Mouse (Mus musculus): Measurements from ENCODE around the gene B3galnt2. TPM values are rescaled to one million over a fixed set of nuclear protein-coding genes. Genes with fewer than 3 reads are reported as not detected.
"Not testable (repeated sequence)": the region's sequence is repeated elsewhere in the genome, so short reads cannot be mapped to it uniquely, and the experiment has no call there.

Gene B3galnt2
- polyA plus RNA-seq, 1 experiment from 2014 or later, result 23.4 TPM

- Histone ChIP-seq H3K4me1 (replicated peaks; ENCODE audit: control insufficient read depth, insufficient read depth, low read length) (no peaks in the 10 kb centered on the region), H3K27me3 (replicated peaks; ENCODE audit: control insufficient read depth, insufficient read depth, low read length) (no peaks in the 10 kb centered on the region), H3K4me3 (replicated peaks; ENCODE audit: low read length) (no peak overlapping the region), H3K27ac (ENCODE audit: low read length) (no peak overlapping the region), H3K9me3 (ENCODE audit: control insufficient read depth, low read length) (no peaks in the 10 kb centered on the region), H3K4me2 (ENCODE audit: low read length) (no peak overlapping the region), H3K9ac (replicated peaks; ENCODE audit: low read depth, low read length) (no peak overlapping the region), H3K36me3 (ENCODE audit: control insufficient read depth, insufficient read depth) (peaks cover 5% of the 10 kb centered on the region; the same call in 1 of the 2 replicates)
- WGBS, result 76% methylated on average over 19 of the region's 19 CpGs
- ATAC-seq, result 0 out of 2 replicates have a peak, but pooled peaks have one; percentile 18
Measured at GRCm38 (mm10) chr13:13965388-13965964, 11.2 kb downstream of the B3galnt2 start.

- 92% methylated on average over 4 of the region's 4 CpGs for WGBS
- H3K9me3 ChIP-seq (ENCODE audit: control insufficient read depth, low read length), result no peaks in the 10 kb centered on the region
- H3K4me3 ChIP-seq (replicated peaks; ENCODE audit: low read length), result no peak overlapping the region
- ATAC-seq, result no peak
- H3K4me2 ChIP-seq (ENCODE audit: low read length), result no peak overlapping the region
- no peaks in the 10 kb centered on the region for H3K4me1 ChIP-seq (replicated peaks; ENCODE audit: control insufficient read depth, insufficient read depth, low read length)
- H3K27me3 ChIP-seq (replicated peaks; ENCODE audit: control insufficient read depth, insufficient read depth, low read length), result no peaks in the 10 kb centered on the region
- peaks cover 5% of the 10 kb centered on the region; the same call in 1 of the 2 replicates for H3K36me3 ChIP-seq (ENCODE audit: control insufficient read depth, insufficient read depth)
- H3K9ac ChIP-seq (replicated peaks; ENCODE audit: low read depth, low read length), result no peak overlapping the region
- H3K27ac ChIP-seq (ENCODE audit: low read length), result no peak overlapping the region
Measured at GRCm38 (mm10) chr13:13966172-13966571, 11.9 kb downstream of the B3galnt2 start.

- no peaks in the 10 kb centered on the region for H3K4me1 ChIP-seq (replicated peaks; ENCODE audit: control insufficient read depth, insufficient read depth, low read length)
- H3K9me3 ChIP-seq (ENCODE audit: control insufficient read depth, low read length), result no peaks in the 10 kb centered on the region
- peaks cover 5% of the 10 kb centered on the region; the same call in 1 of the 2 replicates for H3K36me3 ChIP-seq (ENCODE audit: control insufficient read depth, insufficient read depth)
- no peak overlapping the region for H3K9ac ChIP-seq (replicated peaks; ENCODE audit: low read depth, low read length)
- no peak for ATAC-seq
- H3K27me3 ChIP-seq (replicated peaks; ENCODE audit: control insufficient read depth, insufficient read depth, low read length), result no peaks in the 10 kb centered on the region
- no peak overlapping the region for H3K27ac ChIP-seq (ENCODE audit: low read length)
- H3K4me3 ChIP-seq (replicated peaks; ENCODE audit: low read length), result no peak overlapping the region
- no peak overlapping the region for H3K4me2 ChIP-seq (ENCODE audit: low read length)
- 93% methylated on average over 4 of the region's 4 CpGs for WGBS
Measured at GRCm38 (mm10) chr13:13968629-13969111, 14.4 kb downstream of the B3galnt2 start.

- Histone ChIP-seq H3K9ac (replicated peaks; ENCODE audit: low read depth, low read length) (no peak overlapping the region), H3K4me3 (replicated peaks; ENCODE audit: low read length) (no peak overlapping the region), H3K4me1 (replicated peaks; ENCODE audit: control insufficient read depth, insufficient read depth, low read length) (no peaks in the 10 kb centered on the region), H3K27me3 (replicated peaks; ENCODE audit: control insufficient read depth, insufficient read depth, low read length) (no peaks in the 10 kb centered on the region), H3K4me2 (ENCODE audit: low read length) (no peak overlapping the region), H3K36me3 (ENCODE audit: control insufficient read depth, insufficient read depth) (peaks cover 5% of the 10 kb centered on the region; the same call in 1 of the 2 replicates), H3K27ac (ENCODE audit: low read length) (no peak overlapping the region), H3K9me3 (ENCODE audit: control insufficient read depth, low read length) (no peaks in the 10 kb centered on the region)
- WGBS, result 94% methylated on average over 1 of the region's 1 CpGs
- no peak for ATAC-seq
Measured at GRCm38 (mm10) chr13:13969796-13970195, 15.5 kb downstream of the B3galnt2 start.

GRCm38 (mm10) chr13:13981842-13982241 lies 27.6 kb downstream of the B3galnt2 start:
- H3K4me3 ChIP-seq (replicated peaks; ENCODE audit: low read length); H3K36me3 ChIP-seq (ENCODE audit: control insufficient read depth, insufficient read depth); H3K27ac ChIP-seq (ENCODE audit: low read length); ATAC-seq; H3K4me1 ChIP-seq (replicated peaks; ENCODE audit: control insufficient read depth, insufficient read depth, low read length); H3K27me3 ChIP-seq (replicated peaks; ENCODE audit: control insufficient read depth, insufficient read depth, low read length); H3K9ac ChIP-seq (replicated peaks; ENCODE audit: low read depth, low read length); H3K4me2 ChIP-seq (ENCODE audit: low read length); H3K9me3 ChIP-seq (ENCODE audit: control insufficient read depth, low read length): not testable (repeated sequence)
- 100% methylated on average over 1 of the region's 1 CpGs for WGBS

- Histone ChIP-seq H3K36me3 (ENCODE audit: control insufficient read depth, insufficient read depth) (peaks cover 4% of the 10 kb centered on the region; the same call in 1 of the 2 replicates), H3K4me1 (replicated peaks; ENCODE audit: control insufficient read depth, insufficient read depth, low read length) (no peaks in the 10 kb centered on the region), H3K4me2 (ENCODE audit: low read length) (no peak overlapping the region), H3K27me3 (replicated peaks; ENCODE audit: control insufficient read depth, insufficient read depth, low read length) (no peaks in the 10 kb centered on the region), H3K9me3 (ENCODE audit: control insufficient read depth, low read length) (no peaks in the 10 kb centered on the region), H3K4me3 (replicated peaks; ENCODE audit: low read length) (no peak overlapping the region), H3K27ac (ENCODE audit: low read length) (no peak overlapping the region), H3K9ac (replicated peaks; ENCODE audit: low read depth, low read length) (no peak overlapping the region)
- ATAC-seq, result no peak
- WGBS, result 87% methylated on average over 6 of the region's 6 CpGs
Measured at GRCm38 (mm10) chr13:13983523-13983922, 29.3 kb downstream of the B3galnt2 start.

- no peak overlapping the region for H3K9ac ChIP-seq (replicated peaks; ENCODE audit: low read depth, low read length)
- H3K4me2 ChIP-seq (ENCODE audit: low read length), result no peak overlapping the region
- H3K4me1 ChIP-seq (replicated peaks; ENCODE audit: control insufficient read depth, insufficient read depth, low read length), result no peaks in the 10 kb centered on the region
- WGBS, result 96% methylated on average over 2 of the region's 2 CpGs
- ATAC-seq, result no peak
- H3K27me3 ChIP-seq (replicated peaks; ENCODE audit: control insufficient read depth, insufficient read depth, low read length), result no peaks in the 10 kb centered on the region
- H3K4me3 ChIP-seq (replicated peaks; ENCODE audit: low read length), result no peak overlapping the region
- peaks cover 9% of the 10 kb centered on the region for H3K36me3 ChIP-seq (ENCODE audit: control insufficient read depth, insufficient read depth)
- H3K9me3 ChIP-seq (ENCODE audit: control insufficient read depth, low read length), result no peaks in the 10 kb centered on the region
- no peak overlapping the region for H3K27ac ChIP-seq (ENCODE audit: low read length)
Measured at GRCm38 (mm10) chr13:13989135-13989534, 34.9 kb downstream of the B3galnt2 start.

GRCm38 (mm10) chr13:13990391-13990790 lies 36.1 kb downstream of the B3galnt2 start:
- H3K4me1 ChIP-seq (replicated peaks; ENCODE audit: control insufficient read depth, insufficient read depth, low read length), result no peaks in the 10 kb centered on the region
- H3K4me2 ChIP-seq (ENCODE audit: low read length), result no peak overlapping the region
- no peak overlapping the region for H3K9ac ChIP-seq (replicated peaks; ENCODE audit: low read depth, low read length)
- H3K4me3 ChIP-seq (replicated peaks; ENCODE audit: low read length), result no peak overlapping the region
- peaks cover 18% of the 10 kb centered on the region for H3K36me3 ChIP-seq (ENCODE audit: control insufficient read depth, insufficient read depth)
- WGBS, result 80% methylated on average over 2 of the region's 2 CpGs
- no peaks in the 10 kb centered on the region for H3K9me3 ChIP-seq (ENCODE audit: control insufficient read depth, low read length)
- no peaks in the 10 kb centered on the region for H3K27me3 ChIP-seq (replicated peaks; ENCODE audit: control insufficient read depth, insufficient read depth, low read length)
- H3K27ac ChIP-seq (ENCODE audit: low read length), result no peak overlapping the region
- no peak for ATAC-seq

- Histone ChIP-seq H3K27ac (ENCODE audit: low read length) (no peak overlapping the region), H3K36me3 (ENCODE audit: control insufficient read depth, insufficient read depth) (peaks cover 19% of the 10 kb centered on the region), H3K4me3 (replicated peaks; ENCODE audit: low read length) (no peak overlapping the region), H3K9ac (replicated peaks; ENCODE audit: low read depth, low read length) (no peak overlapping the region), H3K27me3 (replicated peaks; ENCODE audit: control insufficient read depth, insufficient read depth, low read length) (no peaks in the 10 kb centered on the region), H3K4me2 (ENCODE audit: low read length) (no peak overlapping the region), H3K9me3 (ENCODE audit: control insufficient read depth, low read length) (no peaks in the 10 kb centered on the region), H3K4me1 (replicated peaks; ENCODE audit: control insufficient read depth, insufficient read depth, low read length) (no peaks in the 10 kb centered on the region)
- 75% methylated on average over 3 of the region's 3 CpGs for WGBS
- ATAC-seq, result no peak
Measured at GRCm38 (mm10) chr13:13993041-13993440, 38.8 kb downstream of the B3galnt2 start.

All from forebrain, embryonic 16.5 days (tissue).